Mouse (Mus musculus) testis, postnatal 14 days (tissue): ENCODE data around the gene Specc1.

Experiments
- DNase-seq: peaks from one replicate; pipeline ENCODE4 v3.0.0; 2021; ENCODE audit warnings: low spot score

Gene Specc1

GRCm38 (mm10) chr11:62248401-62249244 is 292.1 kb downstream of the Specc1 start, which contains the start of gene Adora2b:
Gene Adora2b, plus strand, starts transcription at chr11:62248984.
- peak; percentile 84 for DNase-seq

GRCm38 (mm10) chr11:62249266-62250037 is 292.9 kb downstream of the Specc1 start:
- peak; percentile 39 for DNase-seq

GRCm38 (mm10) chr11:62251047-62251446 is 294.5 kb downstream of the Specc1 start:
- DNase-seq, result no peak

GRCm38 (mm10) chr11:62253380-62253779 is 296.8 kb downstream of the Specc1 start:
- no peak for DNase-seq

GRCm38 (mm10) chr11:62259214-62259613 is 302.7 kb downstream of the Specc1 start:
- no peak for DNase-seq

GRCm38 (mm10) chr11:62263599-62263998 is 307.0 kb downstream of the Specc1 start:
- DNase-seq, result no peak

GRCm38 (mm10) chr11:62264018-62264417 is 307.5 kb downstream of the Specc1 start:
- no peak for DNase-seq

- DNase-seq, result no peak
Observed at GRCm38 (mm10) chr11:62265642-62266041, 309.1 kb downstream of the Specc1 start.

- no peak for DNase-seq
Observed at GRCm38 (mm10) chr11:62266466-62267214, 310.1 kb downstream of the Specc1 start.

GRCm38 (mm10) chr11:62268381-62268780 is 311.8 kb downstream of the Specc1 start:
- no peak for DNase-seq

- no peak for DNase-seq
Observed at GRCm38 (mm10) chr11:62269097-62269496, 312.5 kb downstream of the Specc1 start.

GRCm38 (mm10) chr11:62270851-62271250 is 314.3 kb downstream of the Specc1 start:
- DNase-seq, result no peak
